Mouse (Mus musculus) forebrain, embryonic 13.5 days (tissue): ENCODE measurements around the gene Aven. TPM values are rescaled to one million over a fixed set of nuclear protein-coding genes. Genes with fewer than 3 reads are reported as not detected.

Source experiments
- ATAC-seq: fragments of 200-750 bp; cut with Nextera tagmentation; 2 replicates; pipeline ENCODE4 v1.8.0; 2017
- H3K27ac ChIP-seq: fragments of 300-500 bp; sonication (generic); 2 replicates; pipeline ENCODE4 v1.5.1; 2015; ENCODE audit warnings: inconsistent platforms, mild to moderate bottlenecking, moderate library complexity
- H3K27me3 ChIP-seq: fragments of 300-500 bp; sonication (generic); 2 replicates; pipeline ENCODE4 v1.6.1; 2015; ENCODE audit warnings: mild to moderate bottlenecking, inconsistent platforms
- H3K36me3 ChIP-seq: fragments of 300-500 bp; sonication (generic); 2 replicates; pipeline ENCODE4 v1.6.1; 2015; ENCODE audit warnings: mild to moderate bottlenecking, inconsistent platforms; ENCODE audit not compliant: poor library complexity, severe bottlenecking
- H3K4me1 ChIP-seq: fragments of 300-500 bp; sonication (generic); 2 replicates; pipeline ENCODE4 v1.6.1; 2015; ENCODE audit warnings: inconsistent platforms
- H3K4me2 ChIP-seq: fragments of 300-500 bp; sonication (generic); 2 replicates; pipeline ENCODE4 v1.6.1; 2015; ENCODE audit warnings: inconsistent platforms, mild to moderate bottlenecking, moderate library complexity
- H3K4me3 ChIP-seq: fragments of 300-500 bp; sonication (generic); 2 replicates; pipeline ENCODE4 v1.5.1; 2015; ENCODE audit warnings: mild to moderate bottlenecking, inconsistent platforms
- H3K9ac ChIP-seq: fragments of 300-500 bp; sonication (generic); 2 replicates; pipeline ENCODE4 v1.6.1; 2015; ENCODE audit warnings: mild to moderate bottlenecking, inconsistent platforms
- H3K9me3 ChIP-seq: fragments of 300-500 bp; sonication (generic); replicated peaks from 2 replicates; pipeline ENCODE4 v1.6.1; 2016; ENCODE audit warnings: inconsistent platforms
- WGBS: fragments of 180-500 bp; shearing (Covaris S2); methylation state at CpG from one replicate; pipeline ENCODE4 v1.1.7; 2015; 5-methylcytosine and 5-hydroxymethylcytosine counted together
- polyA plus RNA-seq: library from polyadenylated mRNA; unstranded; fragments of >200 nt; fragmentation: Nextera tagmentation; extraction: Ambion mirVana; gene quantifications from 2 replicates; pipeline ENCODE4 v1.2.1, GENCODE M21; 2015

Gene Aven
- polyA plus RNA-seq, 1 experiment from 2014 or later, result 4.4 TPM

- no peaks in the 10 kb centered on the region for H3K27me3 ChIP-seq
- WGBS, result 87% methylated on average over 3 of the region's 3 CpGs
- no peak overlapping the region for H3K9ac ChIP-seq
- no peak overlapping the region for H3K4me3 ChIP-seq
- H3K9me3 ChIP-seq, result no peaks in the 10 kb centered on the region
- no peak overlapping the region for H3K27ac ChIP-seq
- no peak overlapping the region for H3K4me2 ChIP-seq
- H3K4me1 ChIP-seq, result no peaks in the 10 kb centered on the region
- no peaks in the 10 kb centered on the region for H3K36me3 ChIP-seq
- ATAC-seq, result no peak
These were observed 34.2 kb downstream of the Aven start for GRCm38 (mm10) chr2:112526933-112527332.

GRCm38 (mm10) chr2:112532812-112533496, 40.2 kb downstream of the Aven start:
- no peak overlapping the region for H3K4me3 ChIP-seq
- H3K36me3 ChIP-seq, result no peaks in the 10 kb centered on the region
- 82% methylated on average over 10 of the region's 10 CpGs for WGBS
- no peaks in the 10 kb centered on the region for H3K9me3 ChIP-seq
- no peak overlapping the region for H3K27ac ChIP-seq
- no peak overlapping the region for H3K9ac ChIP-seq
- no peak overlapping the region for H3K4me2 ChIP-seq
- no peak for ATAC-seq
- H3K4me1 ChIP-seq, result peaks cover 9% of the 10 kb centered on the region; the same call in 1 of the 2 replicates
- no peaks in the 10 kb centered on the region for H3K27me3 ChIP-seq

- Histone ChIP-seq H3K9ac (no peak overlapping the region), H3K9me3 (no peaks in the 10 kb centered on the region), H3K4me3 (no peak overlapping the region), H3K27ac (no peak overlapping the region), H3K4me2 (peak overlapping the region; percentile 38), H3K4me1 (peaks cover 9% of the 10 kb centered on the region; the same call in 1 of the 2 replicates), H3K27me3 (no peaks in the 10 kb centered on the region), H3K36me3 (no peaks in the 10 kb centered on the region)
- 37% methylated on average over 14 of the region's 14 CpGs for WGBS
- ATAC-seq, result peak; percentile 67; the same call in 1 of the 2 replicates
These were observed 42.0 kb downstream of the Aven start for GRCm38 (mm10) chr2:112534677-112535222.

- no peak overlapping the region for H3K4me3 ChIP-seq
- H3K27ac ChIP-seq, result no peak overlapping the region
- H3K27me3 ChIP-seq, result no peaks in the 10 kb centered on the region
- H3K4me2 ChIP-seq, result no peak overlapping the region
- H3K4me1 ChIP-seq, result peaks cover 11% of the 10 kb centered on the region; the same call in 1 of the 2 replicates
- no peaks in the 10 kb centered on the region for H3K9me3 ChIP-seq
- H3K36me3 ChIP-seq, result no peaks in the 10 kb centered on the region
- ATAC-seq, result no peak
- 92% methylated on average over 1 of the region's 1 CpGs for WGBS
- no peak overlapping the region for H3K9ac ChIP-seq
These were observed 46.0 kb downstream of the Aven start for GRCm38 (mm10) chr2:112538783-112539182.

GRCm38 (mm10) chr2:112541695-112542285, 49.0 kb downstream of the Aven start:
- WGBS, result 75% methylated on average over 5 of the region's 5 CpGs
- ATAC-seq, result peak; percentile 53; the same call in 1 of the 2 replicates

GRCm38 (mm10) chr2:112556527-112556926, 63.8 kb downstream of the Aven start:
- Histone ChIP-seq H3K4me2 (no peak overlapping the region), H3K27ac (no peak overlapping the region), H3K4me3 (no peak overlapping the region), H3K36me3 (no peaks in the 10 kb centered on the region), H3K9ac (no peak overlapping the region), H3K9me3 (no peaks in the 10 kb centered on the region), H3K4me1 (no peaks in the 10 kb centered on the region), H3K27me3 (no peaks in the 10 kb centered on the region)
- ATAC-seq, result no peak
- WGBS, result 88% methylated on average over 10 of the region's 10 CpGs

More at GRCm38 (mm10) chr2:112541695-112542285, 49.0 kb downstream of the Aven start:
- Histone ChIP-seq H3K4me2 (no peak overlapping the region), H3K4me3 (no peak overlapping the region), H3K4me1 (0 out of 2 replicates have a peak, but pooled peaks cover 2% of the 10 kb centered on the region), H3K36me3 (no peaks in the 10 kb centered on the region), H3K27me3 (no peaks in the 10 kb centered on the region), H3K9me3 (no peaks in the 10 kb centered on the region), H3K9ac (no peak overlapping the region), H3K27ac (no peak overlapping the region)

- Histone ChIP-seq H3K9ac (no peak overlapping the region), H3K36me3 (no peaks in the 10 kb centered on the region), H3K4me1 (no peaks in the 10 kb centered on the region), H3K27me3 (no peaks in the 10 kb centered on the region), H3K4me3 (no peak overlapping the region), H3K4me2 (no peak overlapping the region), H3K27ac (no peak overlapping the region), H3K9me3 (no peaks in the 10 kb centered on the region)
- ATAC-seq, result no peak
These were observed 64.7 kb downstream of the Aven start for GRCm38 (mm10) chr2:112557453-112557852.

GRCm38 (mm10) chr2:112561549-112561948, 68.8 kb downstream of the Aven start:
- Histone ChIP-seq H3K36me3 (no peaks in the 10 kb centered on the region), H3K9ac (no peak overlapping the region), H3K9me3 (no peaks in the 10 kb centered on the region), H3K4me1 (peaks cover 3% of the 10 kb centered on the region; the same call in 1 of the 2 replicates), H3K27ac (no peak overlapping the region), H3K4me2 (no peak overlapping the region), H3K4me3 (no peak overlapping the region), H3K27me3 (no peaks in the 10 kb centered on the region)
- 90% methylated on average over 7 of the region's 7 CpGs for WGBS
- ATAC-seq, result no peak

GRCm38 (mm10) chr2:112565060-112565459, 72.3 kb downstream of the Aven start:
- Histone ChIP-seq H3K9me3 (no peaks in the 10 kb centered on the region), H3K4me2 (no peak overlapping the region), H3K4me3 (no peak overlapping the region), H3K4me1 (peaks cover 3% of the 10 kb centered on the region; the same call in 1 of the 2 replicates), H3K9ac (no peak overlapping the region), H3K27ac (no peak overlapping the region), H3K27me3 (no peaks in the 10 kb centered on the region), H3K36me3 (no peaks in the 10 kb centered on the region)
- 100% methylated on average over 1 of the region's 1 CpGs for WGBS
- no peak for ATAC-seq

GRCm38 (mm10) chr2:112566290-112567085, 73.7 kb downstream of the Aven start:
- no peaks in the 10 kb centered on the region for H3K27me3 ChIP-seq
- H3K27ac ChIP-seq, result no peak overlapping the region
- H3K4me2 ChIP-seq, result no peak overlapping the region
- no peak overlapping the region for H3K4me3 ChIP-seq
- no peaks in the 10 kb centered on the region for H3K9me3 ChIP-seq
- ATAC-seq, result peak; percentile 53
- 74% methylated on average over 4 of the region's 4 CpGs for WGBS
- H3K9ac ChIP-seq, result no peak overlapping the region
- H3K4me1 ChIP-seq, result peaks cover 3% of the 10 kb centered on the region; the same call in 1 of the 2 replicates
- no peaks in the 10 kb centered on the region for H3K36me3 ChIP-seq

GRCm38 (mm10) chr2:112567786-112568185, 75.0 kb downstream of the Aven start:
- H3K9ac ChIP-seq, result no peak overlapping the region
- peaks cover 3% of the 10 kb centered on the region; the same call in 1 of the 2 replicates for H3K4me1 ChIP-seq
- no peaks in the 10 kb centered on the region for H3K9me3 ChIP-seq
- H3K36me3 ChIP-seq, result no peaks in the 10 kb centered on the region
- H3K4me3 ChIP-seq, result no peak overlapping the region
- ATAC-seq, result no peak
- H3K27me3 ChIP-seq, result no peaks in the 10 kb centered on the region
- H3K4me2 ChIP-seq, result no peak overlapping the region
- 92% methylated on average over 4 of the region's 4 CpGs for WGBS
- no peak overlapping the region for H3K27ac ChIP-seq

- Histone ChIP-seq H3K4me2 (no peak overlapping the region), H3K27ac (no peak overlapping the region), H3K9me3 (no peaks in the 10 kb centered on the region), H3K36me3 (no peaks in the 10 kb centered on the region), H3K4me3 (no peak overlapping the region), H3K9ac (no peak overlapping the region), H3K27me3 (no peaks in the 10 kb centered on the region), H3K4me1 (peaks cover 4% of the 10 kb centered on the region; the same call in 1 of the 2 replicates)
- peak; percentile 84 for ATAC-seq
- 78% methylated on average over 7 of the region's 7 CpGs for WGBS
These were observed 98.2 kb downstream of the Aven start for GRCm38 (mm10) chr2:112590985-112591384.
